ENCODE assay signal across 8 mouse cellular contexts in the genomic region with DNA sequence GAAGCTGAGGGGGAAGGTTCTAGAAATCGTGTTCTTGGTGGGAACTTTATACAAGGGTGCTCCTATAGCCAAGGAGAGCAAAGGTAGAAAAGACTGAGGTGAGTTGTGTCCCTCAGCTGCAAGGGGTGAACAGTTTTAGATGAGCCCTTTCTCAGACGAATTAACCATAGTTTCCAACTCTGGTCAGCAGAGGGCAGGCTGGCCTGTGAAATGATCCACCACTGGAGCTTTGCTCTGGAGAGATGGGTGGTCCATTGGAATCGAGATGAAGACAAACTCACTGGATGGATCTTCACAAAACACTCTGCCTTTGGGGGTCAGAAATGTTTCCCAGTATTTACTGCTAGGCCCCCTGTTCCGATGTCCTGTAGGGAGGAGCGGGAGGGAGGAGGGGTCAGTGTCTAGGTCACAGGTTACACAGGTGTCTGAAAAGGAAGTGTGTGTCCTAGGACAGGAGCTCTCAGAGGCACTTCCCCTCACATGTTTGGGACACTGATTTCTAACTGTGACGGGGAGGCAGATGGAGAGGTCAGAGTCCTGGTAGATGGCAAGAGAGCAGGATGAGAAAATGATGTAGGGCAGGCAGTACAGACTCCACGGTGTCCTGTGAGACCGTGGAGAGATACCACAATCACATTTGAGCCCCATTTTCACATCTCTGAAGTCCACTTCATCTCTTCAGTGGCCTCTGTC. TPM values are rescaled to one million over a fixed set of nuclear protein-coding genes. Genes with fewer than 3 reads are reported as not detected.
A peak's percentile ranks its signal among the peaks of the same experiment; 100 is the strongest.
DNase-seq lines count a peak whose midpoint lies in the region; ATAC-seq and TF ChIP-seq lines count a peak whose summit lies in the region.

No protein-coding gene starts in this region.

- H3K4me3 ChIP-seq in kidney, adult 2 months (ENCODE audit: insufficient read depth, low read depth, low read length) = no peak overlapping the region
- H3K4me3 ChIP-seq in limb, embryonic 10.5 days = no peak overlapping the region

- WGBS in kidney, adult 2 months = 39% methylated on average over 8 of the region's 8 CpGs
- WGBS in limb, embryonic 10.5 days = 41% methylated on average over 8 of the region's 8 CpGs

- no peaks in the 10 kb centered on the region for H3K9me3 ChIP-seq in limb, embryonic 10.5 days (replicated peaks)

- no peak for ATAC-seq in erythroid progenitor cell, adult 5-6 weeks (replicated peaks; ENCODE audit: low FRiP score, poor library complexity, severe bottlenecking)

- no peak for TF ChIP-seq POLR2A in kidney, adult 2 months (IDR thresholded peaks at IDR 0.05; ENCODE audit: low read depth, low read length)

- no peaks in the 10 kb centered on the region for H3K27me3 ChIP-seq in kidney, adult 2 months (replicated peaks; ENCODE audit: control insufficient read depth, insufficient read depth, low read length)
- H3K27me3 ChIP-seq in limb, embryonic 10.5 days (ENCODE audit: low read depth, poor library complexity, severe bottlenecking) = no peaks in the 10 kb centered on the region

- no peaks in the 10 kb centered on the region for H3K4me1 ChIP-seq in kidney, adult 2 months (ENCODE audit: control insufficient read depth, insufficient read depth, low read length)
- peaks cover 10% of the 10 kb centered on the region for H3K4me1 ChIP-seq in limb, embryonic 10.5 days

- peak; percentile 75 for TF ChIP-seq CTCF in kidney, adult 2 months (conservative IDR thresholded peaks at IDR 0.05; ENCODE audit: insufficient read depth, insufficient read length, low read depth, low read length)

- DNase-seq in A20 (ENCODE audit: low read depth, low spot score) (peak; percentile 54), MEL-GATA-1-ER (ENCODE audit: extremely low read depth, low read depth) (peak; percentile 16)
- peak; percentile 59 for DNase-seq in cerebellum, adult 8-10 months
- DNase-seq in frontal cortex, postnatal 14 days (ENCODE audit: low spot score in 2 of 2) = peak; percentile 24 to 68
- peak; percentile 44 for DNase-seq in kidney, adult 2 months
- DNase-seq in limb, embryonic 10.5 days (ENCODE audit: low spot score) = peak; percentile 49
- DNase-seq in ovary, postnatal 36 days (ENCODE audit: low spot score) = peak; percentile 46

- H3K27ac ChIP-seq in kidney, adult 2 months (ENCODE audit: insufficient read depth, low read depth, low read length) = no peak overlapping the region
- H3K27ac ChIP-seq in limb, embryonic 10.5 days = no peak overlapping the region

- H3K36me3 ChIP-seq in kidney, adult 2 months (ENCODE audit: control insufficient read depth, insufficient read depth, low read length) = no peaks in the 10 kb centered on the region
- no peaks in the 10 kb centered on the region for H3K36me3 ChIP-seq in limb, embryonic 10.5 days

RNA-seq across cellular contexts. Expression of gene Dnaja2, which starts 48.2 kb away (rescaled TPM):
- 18.0 and 32.9 TPM in 2 replicates for polyA plus RNA-seq in kidney, adult 2 months (2012; rRNA removed)
- 193 and 220 TPM in 2 replicates for polyA plus RNA-seq in limb, embryonic 10.5 days (2016; fragmentation: Nextera tagmentation; extraction: Ambion mirVana)
- 41.1 and 62.0 TPM in 2 replicates for total RNA-seq in erythroid progenitor cell, adult 5-6 weeks (2015; ENCODE audit: low replicate concordance)
- 37.1 and 44.1 TPM in 2 replicates for total RNA-seq in erythroid progenitor cell, adult 5-6 weeks (2017; ENCODE audit: low replicate concordance)
